Mouse (Mus musculus): ENCODE measurements around the gene Rad21l. TPM values are rescaled to one million over a fixed set of nuclear protein-coding genes. Genes with fewer than 3 reads are reported as not detected.
A peak's percentile ranks its signal among the peaks of the same experiment; 100 is the strongest.

The Rad21l gene
- total and polyA plus RNA-seq, 2 experiments from 2014 or later: 0.15 to 0.44 TPM

- Histone ChIP-seq H3K4me1 (ENCODE audit: insufficient read depth, low read length) (peaks cover 18% of the 10 kb centered on the region; the same call in 1 of the 2 replicates), H3K27me3 (ENCODE audit: insufficient read depth, low read length) (no peaks in the 10 kb centered on the region), H3K9ac (replicated peaks; ENCODE audit: low read length, poor library complexity, severe bottlenecking) (no peak overlapping the region), H3K4me3 (ENCODE audit: low read depth, low read length) (peak overlapping the region; percentile 84), H3K9me3 (ENCODE audit: low read length) (no peaks in the 10 kb centered on the region), H3K4me2 (ENCODE audit: low read depth, low read length, poor library complexity, severe bottlenecking) (peak overlapping the region; percentile 61), H3K36me3 (ENCODE audit: insufficient read depth, low read length) (0 out of 2 replicates have a peak, but pooled peaks cover 1% of the 10 kb centered on the region), H3K27ac (ENCODE audit: low read depth, low read length) (no peak overlapping the region)
- no peak for TF ChIP-seq CTCF (IDR thresholded peaks at IDR 0.05)
- 38% methylated on average over 5 of the region's 5 CpGs for WGBS
- DNase-seq (ENCODE audit: low spot score): no peak
- ATAC-seq (ENCODE audit: low FRiP score): no peak
These were observed 35.4 kb downstream of the Rad21l start for GRCm38 (mm10) chr2:151632982-151633381.

- Histone ChIP-seq H3K4me1 (ENCODE audit: insufficient read depth, low read length) (peaks cover 18% of the 10 kb centered on the region; the same call in 1 of the 2 replicates), H3K27me3 (ENCODE audit: insufficient read depth, low read length) (no peaks in the 10 kb centered on the region), H3K27ac (ENCODE audit: low read depth, low read length) (peak within 1 kb of the TSS; percentile 88), H3K36me3 (ENCODE audit: insufficient read depth, low read length) (0 out of 2 replicates have a peak, but pooled peaks cover 3% of the 10 kb centered on the region), H3K9me3 (ENCODE audit: low read length) (no peaks in the 10 kb centered on the region), H3K4me3 (ENCODE audit: low read depth, low read length) (peak within 1 kb of the TSS; percentile 84), H3K9ac (replicated peaks; ENCODE audit: low read length, poor library complexity, severe bottlenecking) (peak within 1 kb of the TSS; percentile 86), H3K4me2 (ENCODE audit: low read depth, low read length, poor library complexity, severe bottlenecking) (peak within 1 kb of the TSS; percentile 61)
- WGBS: under 1% methylated on average over 38 of the region's 47 CpGs
- peak; percentile 90 for ATAC-seq (ENCODE audit: low FRiP score)
- DNase-seq (ENCODE audit: low spot score): peak; percentile 89
- peak; percentile 66 for TF ChIP-seq CTCF (IDR thresholded peaks at IDR 0.05)
These were observed 36.0 kb downstream of the Rad21l start, which contains the start of gene Snph for GRCm38 (mm10) chr2:151632159-151632814. Gene Snph, minus strand, starts transcription at chr2:151632593.

- H3K4me2 ChIP-seq (ENCODE audit: low read depth, low read length, poor library complexity, severe bottlenecking): peak overlapping the region; percentile 61
- no peak for TF ChIP-seq CTCF (IDR thresholded peaks at IDR 0.05)
- no peak for DNase-seq (ENCODE audit: low spot score)
- WGBS: 3% methylated on average over 22 of the region's 22 CpGs
- H3K9me3 ChIP-seq (ENCODE audit: low read length): no peaks in the 10 kb centered on the region
- peaks cover 18% of the 10 kb centered on the region; the same call in 1 of the 2 replicates for H3K4me1 ChIP-seq (ENCODE audit: insufficient read depth, low read length)
- peak overlapping the region; percentile 86 for H3K9ac ChIP-seq (replicated peaks; ENCODE audit: low read length, poor library complexity, severe bottlenecking)
- H3K27ac ChIP-seq (ENCODE audit: low read depth, low read length): peak overlapping the region; percentile 88
- 0 out of 2 replicates have a peak, but pooled peaks cover 3% of the 10 kb centered on the region for H3K36me3 ChIP-seq (ENCODE audit: insufficient read depth, low read length)
- H3K27me3 ChIP-seq (ENCODE audit: insufficient read depth, low read length): no peaks in the 10 kb centered on the region
- peak overlapping the region; percentile 84 for H3K4me3 ChIP-seq (ENCODE audit: low read depth, low read length)
- ATAC-seq (ENCODE audit: low FRiP score): peak; percentile 4; the same call in 1 of the 2 replicates
These were observed 36.8 kb downstream of the Rad21l start for GRCm38 (mm10) chr2:151631406-151632158.

- H3K4me3 ChIP-seq (ENCODE audit: low read depth, low read length): no peak overlapping the region
- H3K4me1 ChIP-seq (ENCODE audit: insufficient read depth, low read length): peaks cover 18% of the 10 kb centered on the region; the same call in 1 of the 2 replicates
- H3K27ac ChIP-seq (ENCODE audit: low read depth, low read length): no peak overlapping the region
- H3K36me3 ChIP-seq (ENCODE audit: insufficient read depth, low read length): 0 out of 2 replicates have a peak, but pooled peaks cover 3% of the 10 kb centered on the region
- DNase-seq (ENCODE audit: low spot score): no peak
- no peaks in the 10 kb centered on the region for H3K27me3 ChIP-seq (ENCODE audit: insufficient read depth, low read length)
- no peak for TF ChIP-seq CTCF (IDR thresholded peaks at IDR 0.05)
- ATAC-seq (ENCODE audit: low FRiP score): no peak
- peak overlapping the region; percentile 37; the same call in 1 of the 2 replicates for H3K9ac ChIP-seq (replicated peaks; ENCODE audit: low read length, poor library complexity, severe bottlenecking)
- no peaks in the 10 kb centered on the region for H3K9me3 ChIP-seq (ENCODE audit: low read length)
- H3K4me2 ChIP-seq (ENCODE audit: low read depth, low read length, poor library complexity, severe bottlenecking): 0 out of 2 replicates have a peak overlapping the region, but pooled peaks have one; percentile 5
- WGBS: 62% methylated on average over 7 of the region's 7 CpGs
These were observed 39.0 kb downstream of the Rad21l start for GRCm38 (mm10) chr2:151629310-151629709.

- TF ChIP-seq CTCF (IDR thresholded peaks at IDR 0.05): no peak
- WGBS: 89% methylated on average over 3 of the region's 3 CpGs
- Histone ChIP-seq H3K27ac (ENCODE audit: low read depth, low read length) (no peak overlapping the region), H3K27me3 (ENCODE audit: insufficient read depth, low read length) (no peaks in the 10 kb centered on the region), H3K9ac (replicated peaks; ENCODE audit: low read length, poor library complexity, severe bottlenecking) (no peak overlapping the region), H3K4me3 (ENCODE audit: low read depth, low read length) (no peak overlapping the region), H3K4me1 (ENCODE audit: insufficient read depth, low read length) (peaks cover 17% of the 10 kb centered on the region; the same call in 1 of the 2 replicates), H3K9me3 (ENCODE audit: low read length) (no peaks in the 10 kb centered on the region), H3K36me3 (ENCODE audit: insufficient read depth, low read length) (peaks cover 9% of the 10 kb centered on the region; the same call in 1 of the 2 replicates), H3K4me2 (ENCODE audit: low read depth, low read length, poor library complexity, severe bottlenecking) (no peak overlapping the region)
- no peak for ATAC-seq (ENCODE audit: low FRiP score)
- DNase-seq (ENCODE audit: low spot score): no peak
These were observed 40.3 kb downstream of the Rad21l start for GRCm38 (mm10) chr2:151628011-151628410.

All from midbrain, postnatal 0 days (tissue).